Mouse (Mus musculus) small intestine, adult 2 months (tissue): Measurements from ENCODE around the gene Cltb.
A peak's percentile ranks its signal among the peaks of the same experiment; 100 is the strongest.

ENCODE experiments used
- CTCF ChIP-seq: fragments of 200-500 bp; IDR thresholded peaks from 2 replicates; pipeline ENCODE4 v1.5.1; 2012; ENCODE audit warnings: low read depth, mild to moderate bottlenecking, control low read depth, inconsistent platforms, low read length, moderate library complexity, mixed read lengths; ENCODE audit not compliant: insufficient replicate concordance, insufficient read length; ENCODE audit errors: extremely low read depth
- POLR2A ChIP-seq: fragments of 200-500 bp; IDR thresholded peaks from 2 replicates; pipeline ENCODE4 v1.6.1; 2012; ENCODE audit warnings: low read depth, mild to moderate bottlenecking, control low read depth, inconsistent platforms, low read length, moderate library complexity

- TF ChIP-seq POLR2A (no peak; the same call in 1 of the 2 replicates), CTCF (peak; percentile 26; the same call in 1 of the 2 replicates)
Measured at GRCm38 (mm10) chr13:54610613-54610971, 552 bp downstream of the Cltb start.
